10 mouse cellular contexts compared by ENCODE assay signal in genomic region chr9:97344767-97345297, GRCm38 (mm10). TPM values are rescaled to one million over a fixed set of nuclear protein-coding genes. Genes with fewer than 3 reads are reported as not detected.
DNase-seq lines count a peak whose midpoint lies in the region; ATAC-seq lines count a peak whose summit lies in the region.
"Had no signal": no experiment of that assay in that cellular context is flagged by ENCODE, and none has a peak within 500 bp of the region (broad histone marks: within the 10 kb centered on the region; RNA-seq: fewer than 3 reads in every experiment).

No protein-coding gene starts in this region.

- H3K9me3 ChIP-seq in hindbrain, embryonic 15.5 days: 0 out of 2 replicates have a peak, but pooled peaks cover 4% of the 10 kb centered on the region

- no peaks in the 10 kb centered on the region for H3K36me3 ChIP-seq in hindbrain, embryonic 15.5 days

- H3K27me3 ChIP-seq in hindbrain, embryonic 15.5 days: no peaks in the 10 kb centered on the region

- H3K9ac ChIP-seq in hindbrain, embryonic 15.5 days: no peak overlapping the region

- intact Hi-C loops in left cerebral cortex, postnatal 14 days (cut with DNase I): no loop called here

- H3K4me1 ChIP-seq in hindbrain, embryonic 15.5 days (replicated peaks): peaks cover 3% of the 10 kb centered on the region; the same call in 1 of the 2 replicates

- peak; percentile 30 for DNase-seq in left cerebral cortex, postnatal 14 days (ENCODE audit: low spot score in 2 of 2)
- DNase-seq in left cerebral cortex, adult 9 months (ENCODE audit: low spot score in 2 of 2): no peak
- DNase-seq in large intestine, adult 2 months (ENCODE audit: low read depth, low spot score): peak; percentile 25
- peak; percentile 65 to 71 for DNase-seq in lung, postnatal 4 days
- no peak for DNase-seq in thymus, adult 18-20 months
- no peak for DNase-seq in spleen, postnatal 4 days (ENCODE audit: low spot score in 2 of 2)

- 47% methylated on average over 12 of the region's 12 CpGs for WGBS in hindbrain, embryonic 15.5 days
- WGBS in large intestine, adult 2 months: 12% methylated on average over 12 of the region's 12 CpGs

- H3K4me3 ChIP-seq in hindbrain, embryonic 15.5 days: no peak overlapping the region

- no peak overlapping the region for H3K27ac ChIP-seq in hindbrain, embryonic 15.5 days (replicated peaks)

- H3K4me2 ChIP-seq in hindbrain, embryonic 15.5 days: no peak overlapping the region

- peak; percentile 63; the same call in 1 of the 2 replicates for ATAC-seq in hindbrain, embryonic 15.5 days (ENCODE audit: low FRiP score, low read depth)
- no peak for ATAC-seq in granulocyte monocyte progenitor cell, adult 5-6 weeks (replicated peaks; ENCODE audit: poor library complexity, severe bottlenecking)

RNA-seq across cellular contexts. Expression of gene Trim42, which starts 24.9 kb away (rescaled TPM):
- not detected for total RNA-seq in left cerebral cortex, postnatal 14 days (2021)
- not detected in 2 replicates for polyA plus RNA-seq in hindbrain, embryonic 15.5 days (2015; fragmentation: Nextera tagmentation; extraction: Ambion mirVana)
- not detected in 2 replicates for polyA plus RNA-seq in large intestine, adult 2 months (2012; rRNA removed)
- total RNA-seq in granulocyte monocyte progenitor cell, adult 5-6 weeks (2014; fragmentation: Nextera tagmentation): not detected in 2 replicates
- not detected in 2 replicates for total RNA-seq in granulocyte monocyte progenitor cell, adult 5-6 weeks (2017)
- total RNA-seq: heart, postnatal 14 days; MEL had no signal

Comparison
In these comparisons a context has a peak if more than half of its experiments do, and no peak if none do; other contexts are left out.
1. DNase-seq: peak in left cerebral cortex, postnatal 14 days (2 of 2), large intestine, adult 2 months (single experiment) and lung, postnatal 4 days (2 of 2); none in left cerebral cortex, adult 9 months (0 of 2), thymus, adult 18-20 months (0 of 2) and spleen, postnatal 4 days (0 of 2).